Mouse (Mus musculus): Measurements from ENCODE around the gene Myo1h.

- TF ChIP-seq CTCF (IDR thresholded peaks at IDR 0.05; ENCODE audit: control insufficient read depth, insufficient read depth, insufficient read length) (no peak), MYOD1 (IDR thresholded peaks at IDR 0.05; ENCODE audit: control insufficient read depth, insufficient read length, low read depth) (no peak), MYOG (IDR thresholded peaks at IDR 0.05; ENCODE audit: control insufficient read depth, extremely low read depth, insufficient read length) (no peak)
Observed at GRCm38 (mm10) chr5:114323105-114323790, 34.3 kb downstream of the Myo1h start.

All from C2C12 (cell line).